Mouse (Mus musculus) stomach, embryonic 14.5 days (tissue): ENCODE measurements around the gene Gm9747. TPM values are rescaled to one million over a fixed set of nuclear protein-coding genes. Genes with fewer than 3 reads are reported as not detected.

Experiments used
- ATAC-seq: fragments of 200-750 bp; cut with Nextera tagmentation; 2 replicates; pipeline ENCODE4 v1.8.0; 2017; ENCODE audit warnings: low read depth, moderate TSS enrichment; ENCODE audit not compliant: insufficient number of reproducible peaks, insufficient read depth, low FRiP score
- H3K27ac ChIP-seq: fragments of 300-500 bp; sonication (generic); 2 replicates; pipeline ENCODE4 v1.5.1; 2014; ENCODE audit warnings: mild to moderate bottlenecking, low read length, moderate library complexity, mixed read lengths
- H3K27me3 ChIP-seq: fragments of 300-500 bp; sonication (generic); 2 replicates; pipeline ENCODE4 v1.6.1; 2014; ENCODE audit warnings: low read length, control low read depth, mixed read lengths; ENCODE audit not compliant: control insufficient read depth, insufficient read depth
- H3K36me3 ChIP-seq: fragments of 300-500 bp; sonication (generic); 2 replicates; pipeline ENCODE4 v1.6.1; 2014; ENCODE audit warnings: mild to moderate bottlenecking, control low read depth, low read length, moderate library complexity, mixed read lengths; ENCODE audit not compliant: control insufficient read depth, insufficient read depth
- H3K4me1 ChIP-seq: fragments of 300-500 bp; sonication (generic); 2 replicates; pipeline ENCODE4 v1.6.1; 2014; ENCODE audit warnings: low read length, control low read depth, mixed read lengths; ENCODE audit not compliant: control insufficient read depth, insufficient read depth
- H3K4me2 ChIP-seq: fragments of 300-500 bp; sonication (generic); replicated peaks from 2 replicates; pipeline ENCODE4 v1.6.1; 2014; ENCODE audit warnings: low read depth, low read length, control low read depth
- H3K4me3 ChIP-seq: fragments of 300-500 bp; sonication (generic); 2 replicates; pipeline ENCODE4 v1.5.1; 2014; ENCODE audit warnings: low read depth, low read length, control low read depth
- H3K9ac ChIP-seq: fragments of 300-500 bp; sonication (generic); replicated peaks from 2 replicates; pipeline ENCODE4 v1.6.1; 2014; ENCODE audit warnings: low read depth, mild to moderate bottlenecking, control low read depth, low read length, moderate library complexity, mixed read lengths
- H3K9me3 ChIP-seq: fragments of 300-500 bp; sonication (generic); 2 replicates; pipeline ENCODE4 v1.6.1; 2016; ENCODE audit warnings: low read depth, low read length, control low read depth; ENCODE audit not compliant: control insufficient read depth
- WGBS: fragments of 180-500 bp; shearing (Covaris S2); extraction: QIAGEN DNeasy Blood & Tissue Kit; methylation state at CpG from one replicate; pipeline ENCODE4 v1.1.7; 2014; 5-methylcytosine and 5-hydroxymethylcytosine counted together
- polyA plus RNA-seq: library from polyadenylated mRNA; unstranded; fragments of >200 nt; fragmentation: Nextera tagmentation; extraction: Ambion mirVana; gene quantifications from 2 replicates; pipeline ENCODE4 v1.2.1, GENCODE M21; 2014

Gene Gm9747
- polyA plus RNA-seq, 1 experiment from 2014 or later, result 22.5 TPM

DNA sequence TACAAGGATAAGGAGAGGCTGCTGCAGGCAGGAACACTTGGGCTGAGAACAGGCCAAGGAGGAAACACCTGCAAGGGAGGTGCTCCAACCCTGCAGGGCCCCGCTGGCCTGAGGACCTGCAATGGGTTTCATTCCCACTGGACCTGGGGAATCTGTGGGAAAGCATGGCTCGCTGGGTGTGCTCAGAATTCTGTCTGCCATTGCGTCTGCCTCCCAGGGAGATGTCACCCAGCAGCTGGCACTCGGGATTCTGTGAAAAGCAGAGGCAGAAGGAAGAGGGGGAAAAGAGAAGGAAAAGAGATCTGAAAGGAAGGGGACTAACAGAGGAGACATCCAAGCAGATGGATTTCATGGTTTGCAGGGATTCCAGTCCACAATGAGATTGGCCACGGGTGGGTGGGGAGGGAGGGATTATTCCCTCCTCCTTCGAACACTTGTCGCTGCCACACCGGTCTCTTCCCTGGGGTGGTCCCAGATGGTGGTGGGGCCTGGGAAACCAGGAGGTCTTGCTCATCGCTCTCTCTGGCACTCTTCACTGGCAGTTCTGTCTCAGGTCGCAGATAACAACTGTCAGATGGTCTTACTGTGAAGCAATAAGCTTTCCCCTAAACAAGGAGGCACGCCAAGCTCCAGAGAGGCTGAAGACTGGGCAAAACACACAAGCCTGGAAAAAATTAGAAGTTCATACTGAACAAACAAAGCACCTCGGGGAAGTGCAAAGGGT is 12.1 kb upstream of the Gm9747 start:
- ATAC-seq, result no peak
- Histone ChIP-seq H3K4me1 (no peaks in the 10 kb centered on the region), H3K4me3 (no peak overlapping the region), H3K36me3 (no peaks in the 10 kb centered on the region), H3K27ac (no peak overlapping the region), H3K9ac (no peak overlapping the region), H3K27me3 (no peaks in the 10 kb centered on the region), H3K4me2 (no peak overlapping the region), H3K9me3 (no peaks in the 10 kb centered on the region)
- WGBS, result 46% methylated on average over 12 of the region's 12 CpGs

DNA sequence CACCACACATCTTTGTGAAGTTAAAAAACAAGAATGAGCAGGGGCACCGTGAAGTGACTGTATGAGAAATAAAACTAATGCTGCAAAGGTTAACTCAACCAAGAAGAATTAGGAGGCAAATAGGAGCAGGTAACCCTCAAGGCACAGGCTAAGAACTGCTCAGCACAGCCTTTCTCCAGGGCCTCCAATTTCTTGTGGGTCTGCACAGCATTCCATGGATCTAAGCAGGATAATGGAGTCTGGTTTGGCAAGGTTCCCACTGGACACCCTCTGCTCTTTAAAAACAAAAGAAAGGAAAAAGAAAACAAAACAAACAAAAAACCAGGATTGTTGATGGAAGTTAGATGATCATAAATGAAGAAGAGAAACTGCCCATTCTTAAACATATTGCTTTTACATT is 11.4 kb upstream of the Gm9747 start:
- no peaks in the 10 kb centered on the region for H3K4me1 ChIP-seq
- ATAC-seq, result no peak
- H3K27ac ChIP-seq, result no peak overlapping the region
- H3K9me3 ChIP-seq, result no peaks in the 10 kb centered on the region
- 57% methylated on average over 1 of the region's 1 CpGs for WGBS
- no peak overlapping the region for H3K4me2 ChIP-seq
- H3K9ac ChIP-seq, result no peak overlapping the region
- H3K4me3 ChIP-seq, result no peak overlapping the region
- H3K27me3 ChIP-seq, result no peaks in the 10 kb centered on the region
- H3K36me3 ChIP-seq, result no peaks in the 10 kb centered on the region

DNA sequence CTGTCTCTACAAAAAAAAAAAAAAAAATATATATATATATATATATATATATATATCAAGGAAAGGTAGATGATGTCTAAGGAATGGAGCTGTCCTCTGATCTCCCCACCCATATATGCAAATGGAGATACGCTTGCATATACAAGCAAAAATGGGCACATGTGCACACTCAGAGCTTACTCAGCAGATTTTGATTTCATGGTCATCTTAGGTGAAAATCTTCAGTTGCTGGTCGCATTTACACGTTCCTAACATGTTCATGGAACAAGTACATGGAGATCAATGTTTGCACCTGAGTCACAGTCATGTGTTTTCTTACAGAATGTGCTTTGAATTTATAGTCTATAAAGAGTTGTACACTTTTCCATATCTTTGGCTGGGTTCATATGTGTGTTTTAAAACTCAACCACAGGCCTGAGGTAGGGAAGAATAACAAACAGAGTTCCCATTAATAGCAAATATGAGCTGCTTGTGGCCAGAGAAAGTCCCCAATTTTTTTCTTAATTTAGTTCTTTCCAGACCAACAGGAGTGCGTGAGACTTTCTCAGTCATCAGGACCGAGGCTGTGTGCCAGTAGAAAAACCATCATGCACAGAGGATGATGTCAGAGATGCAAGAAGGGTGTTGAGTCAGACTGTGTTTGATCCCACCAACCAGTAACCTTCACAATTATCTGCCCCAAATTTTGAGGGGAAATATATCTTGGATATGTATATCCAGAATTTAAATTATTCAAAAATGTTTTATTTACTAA is 9.7 kb upstream of the Gm9747 start:
- Histone ChIP-seq H3K27ac (no peak overlapping the region), H3K27me3 (no peaks in the 10 kb centered on the region), H3K4me3 (no peak overlapping the region), H3K36me3 (no peaks in the 10 kb centered on the region), H3K9ac (no peak overlapping the region), H3K9me3 (no peaks in the 10 kb centered on the region), H3K4me1 (no peaks in the 10 kb centered on the region), H3K4me2 (no peak overlapping the region)
- ATAC-seq, result no peak
- WGBS, result 87% methylated on average over 5 of the region's 5 CpGs

DNA sequence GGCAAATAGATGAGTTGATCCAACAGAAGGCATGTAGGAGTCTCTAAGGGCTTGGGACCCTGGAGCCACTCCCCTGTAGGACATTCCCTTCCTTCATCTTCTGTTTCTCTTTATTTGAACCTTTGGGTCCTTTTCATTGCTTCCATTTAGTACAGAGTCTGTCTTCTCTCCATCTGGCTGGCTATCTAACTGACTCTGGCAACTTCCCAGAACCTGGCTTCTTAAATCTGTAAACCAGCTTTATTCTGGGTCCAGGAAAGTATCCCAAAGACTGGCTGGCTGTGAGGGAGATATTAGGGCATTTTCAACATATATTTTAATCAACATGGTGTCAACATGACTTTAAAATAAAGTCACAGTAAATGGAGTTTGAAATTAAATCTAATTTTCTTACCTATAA is 4.1 kb upstream of the Gm9747 start:
- no peaks in the 10 kb centered on the region for H3K4me1 ChIP-seq
- no peaks in the 10 kb centered on the region for H3K27me3 ChIP-seq
- H3K36me3 ChIP-seq, result no peaks in the 10 kb centered on the region
- no peak for ATAC-seq
- H3K9ac ChIP-seq, result no peak overlapping the region
- no peaks in the 10 kb centered on the region for H3K9me3 ChIP-seq
- no peak overlapping the region for H3K4me2 ChIP-seq
- H3K27ac ChIP-seq, result no peak overlapping the region
- no peak overlapping the region for H3K4me3 ChIP-seq

DNA sequence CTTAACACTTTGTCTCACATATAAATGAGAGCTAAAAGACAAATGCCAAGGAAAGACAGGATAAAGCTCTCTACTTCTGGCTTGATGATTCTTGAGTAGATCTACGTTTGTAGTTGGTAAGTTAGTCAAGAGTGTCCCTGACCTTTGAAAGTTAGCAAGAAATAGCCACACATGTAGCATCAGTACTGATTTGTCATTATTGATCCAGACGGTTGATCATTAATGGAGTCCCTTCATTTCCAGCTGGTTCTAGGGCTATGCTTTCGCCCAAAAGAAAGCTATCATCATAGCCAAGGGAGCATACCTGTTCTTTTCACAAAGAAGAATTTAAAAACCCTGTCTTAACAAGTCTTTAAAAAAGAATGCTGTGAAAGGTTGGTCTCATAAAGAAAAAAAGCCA is 1.7 kb downstream of the Gm9747 start:
- H3K36me3 ChIP-seq, result peaks cover 8% of the 10 kb centered on the region
- 86% methylated on average over 3 of the region's 3 CpGs for WGBS
- no peaks in the 10 kb centered on the region for H3K4me1 ChIP-seq
- H3K4me3 ChIP-seq, result no peak overlapping the region
- H3K27me3 ChIP-seq, result no peaks in the 10 kb centered on the region
- no peak overlapping the region for H3K4me2 ChIP-seq
- no peak overlapping the region for H3K27ac ChIP-seq
- no peaks in the 10 kb centered on the region for H3K9me3 ChIP-seq
- no peak overlapping the region for H3K9ac ChIP-seq
- ATAC-seq, result no peak

DNA sequence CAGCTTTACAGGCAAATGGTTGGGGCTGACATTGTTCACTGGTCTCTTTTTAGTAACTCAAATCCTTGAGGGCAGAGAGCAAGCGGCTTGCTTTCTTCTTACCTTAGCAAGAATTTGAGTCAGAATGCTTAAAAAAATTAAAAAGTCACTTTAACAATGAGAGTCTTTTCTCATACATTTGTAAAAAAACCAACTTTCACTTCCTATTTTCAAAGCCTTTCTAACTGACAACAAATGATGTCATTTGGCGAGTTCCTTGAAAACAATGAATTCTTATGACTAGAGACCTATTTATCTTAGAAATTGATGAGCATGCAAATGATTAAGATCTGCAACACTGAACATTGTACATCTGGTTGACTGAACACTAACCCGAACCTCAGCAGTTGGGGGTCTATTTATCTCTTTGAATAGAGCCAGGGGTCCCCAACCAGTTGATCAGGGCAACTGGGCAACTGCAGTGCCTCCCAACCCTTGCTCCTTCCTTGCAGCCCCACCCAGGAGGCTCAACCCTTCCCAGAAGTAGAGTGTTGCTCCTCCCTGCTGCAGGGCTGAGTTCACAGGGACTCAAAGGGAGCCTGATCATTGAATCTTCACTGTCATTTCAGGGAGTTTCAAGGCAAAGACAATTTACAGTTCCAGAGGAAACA is 2.7 kb downstream of the Gm9747 start:
- Histone ChIP-seq H3K9me3 (no peaks in the 10 kb centered on the region), H3K4me3 (no peak overlapping the region), H3K36me3 (peaks cover 8% of the 10 kb centered on the region), H3K9ac (no peak overlapping the region), H3K27me3 (no peaks in the 10 kb centered on the region), H3K27ac (no peak overlapping the region), H3K4me1 (no peaks in the 10 kb centered on the region), H3K4me2 (no peak overlapping the region)
- no peak for ATAC-seq
- WGBS, result 79% methylated on average over 3 of the region's 3 CpGs

DNA sequence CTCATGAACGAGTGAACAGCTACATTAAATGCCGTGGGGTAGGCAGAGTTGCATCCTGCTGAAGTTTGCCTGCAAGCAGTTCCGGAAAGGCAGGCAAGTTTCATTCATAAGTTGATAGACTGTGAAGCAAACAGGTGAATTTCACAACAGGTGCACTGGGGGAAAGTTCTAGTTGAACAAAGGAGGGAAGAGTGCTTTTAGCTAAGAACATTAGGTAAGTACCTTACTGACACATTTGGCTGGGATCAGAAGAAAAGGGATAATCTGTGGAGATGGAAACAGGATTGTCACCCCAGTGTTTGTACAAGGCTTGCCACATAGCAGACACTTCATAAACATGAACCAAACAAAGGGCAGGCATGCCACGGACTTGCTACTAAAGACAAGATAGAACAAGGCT is 5.3 kb downstream of the Gm9747 start:
- H3K9me3 ChIP-seq, result no peaks in the 10 kb centered on the region
- no peaks in the 10 kb centered on the region for H3K27me3 ChIP-seq
- no peak overlapping the region for H3K4me2 ChIP-seq
- ATAC-seq, result no peak
- H3K27ac ChIP-seq, result no peak overlapping the region
- no peak overlapping the region for H3K4me3 ChIP-seq
- 78% methylated on average over 4 of the region's 4 CpGs for WGBS
- no peak overlapping the region for H3K9ac ChIP-seq
- peaks cover 8% of the 10 kb centered on the region for H3K36me3 ChIP-seq
- H3K4me1 ChIP-seq, result no peaks in the 10 kb centered on the region

DNA sequence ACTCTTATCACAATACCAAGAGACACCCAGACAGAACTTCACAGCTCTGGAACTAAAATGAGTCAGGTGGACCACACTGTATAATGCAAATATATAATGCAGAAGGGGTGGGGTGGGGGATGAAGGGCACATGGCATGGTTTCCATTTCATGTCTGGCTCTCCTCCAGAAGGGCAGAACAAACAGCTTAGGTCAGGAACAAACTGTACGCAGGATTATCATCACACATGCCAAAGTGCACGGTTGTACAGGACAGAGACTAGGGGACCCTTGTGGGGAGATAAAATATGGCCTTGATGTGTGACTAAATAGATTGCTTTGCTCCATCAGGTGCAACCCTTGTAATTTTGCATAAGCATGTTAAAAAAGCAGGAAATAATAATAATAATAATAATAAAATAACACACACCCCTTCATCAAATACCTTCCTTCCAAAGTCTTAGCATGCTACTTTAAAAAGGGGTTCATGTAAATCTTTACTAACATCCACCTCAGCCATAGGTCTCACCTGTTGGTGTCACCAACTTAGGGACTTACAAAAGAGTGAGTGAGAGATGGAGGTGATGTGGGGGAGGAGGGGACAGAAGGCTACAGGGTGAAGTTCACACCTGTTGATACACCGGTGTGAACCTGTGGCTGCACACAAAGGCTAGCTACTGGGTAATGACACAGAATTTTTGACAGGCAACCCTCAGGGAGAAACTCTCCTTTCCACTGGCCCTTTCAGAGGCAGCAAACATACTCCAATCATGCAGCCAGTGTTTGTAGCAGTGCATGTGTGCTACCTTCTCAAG is 6.7 kb downstream of the Gm9747 start:
- H3K4me3 ChIP-seq, result no peak overlapping the region
- H3K36me3 ChIP-seq, result peaks cover 8% of the 10 kb centered on the region
- no peak overlapping the region for H3K4me2 ChIP-seq
- no peak for ATAC-seq
- H3K9me3 ChIP-seq, result no peaks in the 10 kb centered on the region
- H3K27me3 ChIP-seq, result no peaks in the 10 kb centered on the region
- no peak overlapping the region for H3K9ac ChIP-seq
- H3K4me1 ChIP-seq, result no peaks in the 10 kb centered on the region
- H3K27ac ChIP-seq, result no peak overlapping the region
- 64% methylated on average over 3 of the region's 3 CpGs for WGBS
